Mouse (Mus musculus) ES-E14 (cell line): ENCODE measurements at regions not wholly inside any gene's neighbourhood (a gene's known extent, or its start where the extent isn't known, plus 50 kb on each side); places are given as distances from the start of the nearest gene placed in this dataset.

Experiments used
- DNase-seq: peaks from one replicate; pipeline ENCODE4 v3.0.0-alpha.2; 2013; ENCODE audit warnings: low read depth, low spot score
- H3K27ac ChIP-seq: 2 replicates; pipeline ENCODE4 v1.5.1; 2012; ENCODE audit warnings: low read depth, mild to moderate bottlenecking, low read length, moderate library complexity, mixed read lengths; ENCODE audit not compliant: poor library complexity, insufficient read depth, severe bottlenecking
- H3K36me3 ChIP-seq: 2 replicates; pipeline ENCODE4 v1.6.1; 2012; ENCODE audit warnings: mild to moderate bottlenecking, low read length, moderate library complexity, mixed read lengths; ENCODE audit not compliant: control insufficient read depth, poor library complexity, insufficient read depth, severe bottlenecking
- H3K4me1 ChIP-seq, 2 experiments: fragments of 150-350 bp in 1 of 2; sonication (generic) in 1 of 2; 2 replicates each; pipeline ENCODE4 v1.6.1; 2012; ENCODE audit warnings: low read length in 2 of 2, mild to moderate bottlenecking in 1 of 2, mixed read lengths in 1 of 2; ENCODE audit not compliant: control insufficient read depth in 2 of 2, insufficient read depth in 2 of 2, poor library complexity in 1 of 2
- H3K4me3 ChIP-seq, 2 experiments: fragments of 150-350 bp in 1 of 2; sonication (generic) in 1 of 2; 2 replicates each; pipeline ENCODE4 v1.5.1; 2012; ENCODE audit warnings: low read length in 2 of 2, low read depth in 1 of 2, mild to moderate bottlenecking in 1 of 2, mixed read lengths in 1 of 2; ENCODE audit not compliant: insufficient read depth in 1 of 2, poor library complexity in 1 of 2, severe bottlenecking in 1 of 2
- H3K9ac ChIP-seq: 2 replicates; pipeline ENCODE4 v1.6.1; 2012; ENCODE audit warnings: low read depth, mild to moderate bottlenecking, low read length, mixed read lengths; ENCODE audit not compliant: poor library complexity, insufficient read depth, severe bottlenecking
- H3K9me3 ChIP-seq: fragments of 150-350 bp; sonication (generic); 2 replicates; pipeline ENCODE4 v1.6.1; 2012; ENCODE audit warnings: low read depth, mild to moderate bottlenecking, low read length; ENCODE audit not compliant: control insufficient read depth, insufficient read depth
- CHD2 ChIP-seq: IDR thresholded peaks from 2 replicates; pipeline ENCODE4 v1.6.1; 2014; ENCODE audit warnings: mild to moderate bottlenecking, low read depth, low read length, inconsistent platforms
- HCFC1 ChIP-seq: IDR thresholded peaks from 2 replicates; pipeline ENCODE4 v1.6.1; 2012; ENCODE audit warnings: low read length, inconsistent platforms, borderline replicate concordance; ENCODE audit not compliant: insufficient read depth
- MAFK ChIP-seq: IDR thresholded peaks from 2 replicates; pipeline ENCODE4 v1.6.1; 2014; ENCODE audit warnings: mild to moderate bottlenecking, low read depth, low read length, inconsistent platforms; ENCODE audit not compliant: insufficient read depth
- ZC3H11A ChIP-seq: IDR thresholded peaks from 2 replicates; pipeline ENCODE4 v1.6.1; 2012; ENCODE audit warnings: low read depth, mild to moderate bottlenecking, inconsistent platforms, low read length, borderline replicate concordance
- ZNF384 ChIP-seq: IDR thresholded peaks from 2 replicates; pipeline ENCODE4 v1.6.1; 2012; ENCODE audit warnings: low read depth, low read length, inconsistent platforms
- in situ Hi-C, 2 experiments: fragments of 600-800 bp; cut with MboI; formaldehyde crosslinking; loops; one replicate each; pipeline ENCODE4 v1.15.1; 2025; ENCODE audit warnings: low sequenced_read_pairs in 2 of 2, inconsistent platforms in 1 of 2; ENCODE audit not compliant: unreplicated experiment in 2 of 2

DNA sequence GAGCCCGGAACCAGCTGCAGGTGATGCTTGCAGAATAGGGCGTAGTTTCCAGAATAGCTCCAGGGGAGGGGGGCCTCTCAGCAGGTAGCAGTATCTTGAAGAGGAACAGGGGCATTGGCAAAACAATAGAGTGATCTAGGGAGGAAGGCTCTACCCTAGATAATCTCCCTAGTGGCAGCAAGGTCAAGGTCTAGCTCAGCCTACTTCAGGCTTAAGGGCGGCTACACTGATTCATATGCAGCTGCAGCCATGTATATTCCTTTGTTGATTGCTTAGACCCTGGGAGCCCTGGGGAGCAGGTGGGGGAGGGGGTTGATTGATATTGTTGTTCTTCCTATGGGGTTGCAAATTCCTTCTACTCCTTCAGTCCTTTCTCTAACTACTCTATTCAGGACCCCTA, 252.3 kb upstream of the Sema3a start:
- Histone ChIP-seq H3K9me3 (no peaks in the 10 kb centered on the region), H3K27ac (peak overlapping the region; percentile 84; the same call in 1 of the 2 replicates), H3K4me1 (peaks cover 0 to 2% of the 10 kb centered on the region in 2 experiments; a peak in 3 of 4 replicates), H3K36me3 (no peaks in the 10 kb centered on the region), H3K9ac (no peak overlapping the region), H3K4me3 (no peak overlapping the region)
- TF ChIP-seq CHD2 (peak; percentile 72), ZNF384 (no peak), MAFK (0 out of 2 replicates have a peak, but pooled peaks have one; percentile 26)
- in situ Hi-C loops: no loop called here
- peak; percentile 91 for DNase-seq

- in situ Hi-C loops: no loop called here
These were observed 247.5 kb upstream of the Sema3a start for GRCm38 (mm10) chr5:12877595-12878296.

DNA sequence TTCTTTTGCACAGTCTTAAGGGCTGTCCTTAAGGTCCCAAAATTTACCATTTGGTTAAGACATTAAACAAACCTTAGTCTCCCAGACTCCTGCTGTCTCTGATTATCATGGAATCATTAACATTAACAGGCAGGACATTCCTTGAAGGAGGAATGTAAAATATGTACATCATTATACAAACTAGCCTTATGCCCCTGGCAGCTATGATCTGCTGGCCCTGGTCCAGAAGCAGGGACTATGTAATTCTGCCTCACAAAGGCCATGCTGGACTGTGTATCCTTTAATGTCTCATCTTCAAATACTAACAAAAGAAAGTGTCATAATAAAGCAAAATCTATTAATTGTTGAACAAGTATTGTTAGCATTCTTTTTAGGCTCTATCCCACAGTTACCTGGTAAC, 232.9 kb upstream of the Sema3a start:
- H3K36me3 ChIP-seq: no peaks in the 10 kb centered on the region
- in situ Hi-C loops: no loop called here
- no peak overlapping the region for H3K9ac ChIP-seq
- no peak overlapping the region for H3K4me3 ChIP-seq
- H3K9me3 ChIP-seq: no peaks in the 10 kb centered on the region
- no peaks in the 10 kb centered on the region for H3K4me1 ChIP-seq
- TF ChIP-seq HCFC1 (no peak), CHD2 (no peak), MAFK (no peak)
- H3K27ac ChIP-seq: no peak overlapping the region
- no peak for DNase-seq

More at GRCm38 (mm10) chr5:12877595-12878296, 247.5 kb upstream of the Sema3a start:
- H3K4me3 ChIP-seq: no peak overlapping the region
- TF ChIP-seq MAFK (no peak), HCFC1 (no peak), CHD2 (no peak), ZNF384 (no peak), ZC3H11A (no peak)
- no peak overlapping the region for H3K27ac ChIP-seq
- H3K36me3 ChIP-seq: no peaks in the 10 kb centered on the region
- no peaks in the 10 kb centered on the region for H3K4me1 ChIP-seq
- H3K9me3 ChIP-seq: no peaks in the 10 kb centered on the region
- no peak overlapping the region for H3K9ac ChIP-seq
- no peak for DNase-seq

DNA sequence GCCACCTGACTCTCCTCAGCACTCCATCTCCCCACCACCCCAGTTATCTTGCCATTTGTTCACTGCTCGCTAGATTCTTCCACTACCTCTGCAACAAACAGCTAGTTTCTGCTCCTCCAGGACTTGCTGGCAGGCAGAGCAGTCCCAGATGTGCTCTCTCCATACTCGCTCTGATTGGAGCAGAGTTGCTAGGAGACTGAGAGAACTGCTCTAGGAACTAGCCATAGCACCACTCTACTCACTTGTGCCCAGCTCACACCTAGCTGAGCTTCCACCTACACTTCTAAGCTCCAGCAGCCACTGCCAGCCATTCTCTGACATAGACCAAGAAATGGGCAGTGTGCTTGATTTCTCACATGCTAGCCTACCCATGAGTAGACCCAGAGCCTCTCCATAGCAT, 230.6 kb upstream of the Sema3a start:
- H3K9me3 ChIP-seq: no peaks in the 10 kb centered on the region
- in situ Hi-C loops: no loop called here

DNA sequence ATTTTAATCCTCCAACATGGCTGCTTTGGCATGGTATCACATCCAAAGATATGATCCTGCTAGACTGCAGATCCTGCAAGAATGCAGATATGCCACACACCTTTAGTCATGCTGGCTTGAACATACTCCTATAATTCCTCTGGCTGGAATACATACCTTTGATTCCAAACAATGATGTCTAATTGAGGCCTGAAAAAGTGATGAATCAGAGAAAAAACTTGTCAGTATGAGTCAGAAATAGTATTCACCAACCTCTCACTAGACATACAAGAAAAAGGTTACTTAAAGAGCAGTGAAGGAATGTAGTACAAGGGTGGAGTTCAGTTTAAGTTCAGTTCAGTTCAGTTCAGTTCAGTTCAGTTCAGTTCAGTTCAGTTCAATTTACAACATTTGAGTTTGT, 214.5 kb upstream of the Sema3a start:
- in situ Hi-C loops: no loop called here
- no peak overlapping the region for H3K9ac ChIP-seq
- no peak for TF ChIP-seq ZC3H11A
- no peak for TF ChIP-seq MAFK
- no peak for TF ChIP-seq HCFC1
- TF ChIP-seq CHD2: no peak
- no peak for TF ChIP-seq ZNF384
- no peak for DNase-seq
- no peaks in the 10 kb centered on the region for H3K9me3 ChIP-seq
- H3K36me3 ChIP-seq: no peaks in the 10 kb centered on the region
- no peak overlapping the region for H3K27ac ChIP-seq
- no peaks in the 10 kb centered on the region for H3K4me1 ChIP-seq
- H3K4me3 ChIP-seq: no peak overlapping the region

More for the DNA sequence above, 230.6 kb upstream of the Sema3a start:
- no peak for TF ChIP-seq ZNF384
- Histone ChIP-seq H3K27ac (no peak overlapping the region), H3K36me3 (no peaks in the 10 kb centered on the region), H3K4me3 (no peak overlapping the region), H3K4me1 (no peaks in the 10 kb centered on the region), H3K9ac (no peak overlapping the region)
- DNase-seq: no peak
